Mouse (Mus musculus): ENCODE measurements at regions not wholly inside any gene's neighbourhood (a gene's known extent, or its start where the extent isn't known, plus 50 kb on each side); places are given as distances from the start of the nearest gene placed in this dataset.

DNA sequence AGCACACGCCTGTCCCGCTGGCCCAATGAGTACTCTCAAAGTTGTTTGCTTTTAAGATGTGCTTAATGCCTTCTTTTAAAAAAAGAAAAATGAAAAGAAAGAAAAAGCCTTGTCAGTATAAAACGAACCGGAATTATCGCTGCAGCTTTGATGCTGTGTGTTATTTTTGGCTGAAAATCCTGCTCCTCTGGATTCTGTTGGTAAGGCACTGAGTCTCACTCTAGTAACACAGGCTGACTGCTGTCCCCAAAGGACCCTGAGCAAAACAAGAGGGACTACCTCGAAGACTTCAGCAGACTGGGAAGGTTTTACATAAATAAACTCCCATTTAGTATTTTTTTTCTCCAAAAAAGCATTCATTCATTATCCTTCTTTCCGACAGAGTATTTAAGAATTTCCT, 196.1 kb upstream of the Ppargc1a start:
- TF ChIP-seq E2F4 (IDR thresholded peaks at IDR 0.05; ENCODE audit: insufficient replicate concordance, low read depth, low read length): no peak
- TF ChIP-seq MAX (IDR thresholded peaks at IDR 0.05; ENCODE audit: low read length): no peak
- no peak for TF ChIP-seq MAFK (IDR thresholded peaks at IDR 0.05; ENCODE audit: insufficient replicate concordance, low read length)
- no peak for TF ChIP-seq MAZ (IDR thresholded peaks at IDR 0.05; ENCODE audit: low read depth, low read length)
- no peak for TF ChIP-seq UBTF (IDR thresholded peaks at IDR 0.05; ENCODE audit: low read depth, low read length)
- no peak for TF ChIP-seq KAT2A (IDR thresholded peaks at IDR 0.05; ENCODE audit: insufficient replicate concordance, low read length)
- no peak for TF ChIP-seq POLR2A (IDR thresholded peaks at IDR 0.05; ENCODE audit: low read depth, low read length)
- TF ChIP-seq RAD21 (IDR thresholded peaks at IDR 0.05; ENCODE audit: low read depth, low read length): no peak
- TF ChIP-seq HCFC1 (IDR thresholded peaks at IDR 0.05; ENCODE audit: low read depth, low read length): no peak
- no peak for TF ChIP-seq ZKSCAN1 (IDR thresholded peaks at IDR 0.05; ENCODE audit: borderline replicate concordance, low read depth, low read length)
- TF ChIP-seq POLR2AphosphoS2 (IDR thresholded peaks at IDR 0.05; ENCODE audit: low read depth, low read length): no peak
- no peak for TF ChIP-seq CTCF (conservative IDR thresholded peaks at IDR 0.05 in 1 of 2, IDR thresholded peaks at IDR 0.05 in 1 of 2; ENCODE audit: low read depth in 2 of 2, low read length in 2 of 2)
- Histone ChIP-seq H3K36me3 (replicated peaks in 1 of 2; ENCODE audit: control insufficient read depth in 1 of 2, insufficient read depth in 1 of 2, low read length in 1 of 2) (no peaks in the 10 kb centered on the region), H3K4me1 (ENCODE audit: control insufficient read depth in 1 of 2, insufficient read depth in 2 of 2) (no peaks in the 10 kb centered on the region), H3K9me3 (replicated peaks; ENCODE audit: low read length) (no peaks in the 10 kb centered on the region), H3K9ac (ENCODE audit: insufficient read depth, low read depth) (no peak overlapping the region), H3K27ac (ENCODE audit: insufficient read depth, low read depth) (no peak overlapping the region), H3K4me3 (replicated peaks in 1 of 3; ENCODE audit: low read depth in 2 of 3, low read length in 2 of 3, poor library complexity in 1 of 3) (no peak overlapping the region), H3K79me2 (replicated peaks; ENCODE audit: control insufficient read depth, extremely low read depth, insufficient read depth, poor library complexity, severe bottlenecking) (no peaks in the 10 kb centered on the region; the same call in 1 of the 2 replicates), H3K27me3 (replicated peaks) (no peaks in the 10 kb centered on the region), H3K4me2 (ENCODE audit: insufficient read depth, low read depth, poor library complexity, severe bottlenecking) (no peak overlapping the region)
- dilution Hi-C loops (cut with MboI; ENCODE audit: extremely low pct_ligation_motif_present, extremely low pct_unique_long_range_greater_than_20kb, low sequenced_read_pairs) (no loop called here), in situ Hi-C loops (cut with MboI; ENCODE audit: low pct_ligation_motif_present, low pct_unique_long_range_greater_than_20kb, low sequenced_read_pairs) (no loop called here)
- DNase-seq (ENCODE audit: extremely low read depth): no peak

DNA sequence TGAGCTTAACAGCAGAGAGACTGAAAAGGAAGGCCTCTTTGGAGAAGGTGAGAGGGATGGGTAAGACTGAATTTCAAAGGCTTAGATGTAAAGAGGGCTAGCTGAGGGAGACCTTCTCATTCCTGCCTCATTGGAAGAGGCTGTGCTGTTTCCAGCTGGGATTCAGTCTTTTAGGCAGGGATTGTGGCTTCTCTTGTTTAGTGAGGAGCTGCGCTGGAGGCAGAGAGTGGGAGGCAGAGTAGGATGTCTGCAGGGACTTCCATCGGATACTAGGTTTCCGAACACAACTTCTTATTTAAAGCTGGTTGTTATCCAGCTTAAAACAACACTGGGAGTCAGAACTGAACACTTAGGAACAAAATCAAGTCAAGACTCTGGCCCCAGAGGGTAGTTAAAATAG, 194.8 kb upstream of the Ppargc1a start:
- Histone ChIP-seq H3K4me2 (ENCODE audit: insufficient read depth, low read depth, poor library complexity, severe bottlenecking) (no peak overlapping the region), H3K36me3 (replicated peaks in 1 of 2; ENCODE audit: control insufficient read depth in 1 of 2, insufficient read depth in 1 of 2, low read length in 1 of 2) (no peaks in the 10 kb centered on the region), H3K79me2 (replicated peaks; ENCODE audit: control insufficient read depth, extremely low read depth, insufficient read depth, poor library complexity, severe bottlenecking) (no peaks in the 10 kb centered on the region), H3K27me3 (replicated peaks) (no peaks in the 10 kb centered on the region), H3K4me3 (replicated peaks in 1 of 3; ENCODE audit: low read depth in 2 of 3, low read length in 2 of 3, poor library complexity in 1 of 3) (no peak overlapping the region), H3K9ac (ENCODE audit: insufficient read depth, low read depth) (no peak overlapping the region), H3K4me1 (ENCODE audit: control insufficient read depth in 1 of 2, insufficient read depth in 2 of 2) (no peaks in the 10 kb centered on the region), H3K27ac (ENCODE audit: insufficient read depth, low read depth) (no peak overlapping the region), H3K9me3 (replicated peaks; ENCODE audit: low read length) (no peaks in the 10 kb centered on the region)
- no peak for DNase-seq (ENCODE audit: extremely low read depth)
- TF ChIP-seq JUN (IDR thresholded peaks at IDR 0.05; ENCODE audit: insufficient read depth, low read depth, low read length) (no peak), USF1 (IDR thresholded peaks at IDR 0.05; ENCODE audit: low read depth, low read length) (no peak), ELF1 (IDR thresholded peaks at IDR 0.05; ENCODE audit: low read depth, low read length) (no peak), ETS1 (conservative IDR thresholded peaks at IDR 0.05; ENCODE audit: low read depth, low read length) (no peak), CHD2 (IDR thresholded peaks at IDR 0.05; ENCODE audit: low read length) (no peak), MYC (IDR thresholded peaks at IDR 0.05; ENCODE audit: low read depth, low read length) (no peak), MXI1 (IDR thresholded peaks at IDR 0.05; ENCODE audit: low read depth, low read length) (no peak), HCFC1 (IDR thresholded peaks at IDR 0.05; ENCODE audit: low read depth, low read length) (no peak), SIN3A (IDR thresholded peaks at IDR 0.05; ENCODE audit: low read length) (no peak), GABPA (IDR thresholded peaks at IDR 0.05; ENCODE audit: insufficient replicate concordance, low read depth, low read length) (no peak), ZMIZ1 (IDR thresholded peaks at IDR 0.05; ENCODE audit: low read depth, low read length) (no peak), MAZ (IDR thresholded peaks at IDR 0.05; ENCODE audit: low read depth, low read length) (no peak), RCOR1 (conservative IDR thresholded peaks at IDR 0.05; ENCODE audit: low read depth, low read length) (no peak)
- dilution Hi-C loops (cut with MboI; ENCODE audit: extremely low pct_ligation_motif_present, extremely low pct_unique_long_range_greater_than_20kb, low sequenced_read_pairs) (no loop called here), in situ Hi-C loops (cut with MboI; ENCODE audit: low pct_ligation_motif_present, low pct_unique_long_range_greater_than_20kb, low sequenced_read_pairs) (no loop called here)
